Mouse (Mus musculus) megakaryocyte, embryonic 14.5 days (primary cell): ENCODE results near the gene Fam129c. TPM values are rescaled to one million over a fixed set of nuclear protein-coding genes. Genes with fewer than 3 reads are reported as not detected.

ENCODE experiments used
- H3K27me3 ChIP-seq: replicated peaks from 2 replicates; pipeline ENCODE3; 2012; ENCODE audit warnings: inconsistent platforms
- H3K36me3 ChIP-seq: replicated peaks from 2 replicates; pipeline ENCODE3; 2012; ENCODE audit warnings: low read length, inconsistent platforms, mixed read lengths
- H3K4me1 ChIP-seq: 2 replicates; pipeline ENCODE4 v1.6.1; 2012; ENCODE audit warnings: inconsistent platforms
- H3K4me3 ChIP-seq: replicated peaks from 2 replicates; pipeline ENCODE3; 2012; ENCODE audit warnings: moderate library complexity, mild to moderate bottlenecking, inconsistent platforms
- H3K9me3 ChIP-seq: 2 replicates; pipeline ENCODE4 v1.6.1; 2012; ENCODE audit warnings: inconsistent platforms
- FLI1 ChIP-seq: IDR thresholded peaks from 2 replicates; pipeline ENCODE4 v1.6.1; 2012; ENCODE audit warnings: low read length, inconsistent platforms, mixed read lengths
- GATA1 ChIP-seq: IDR thresholded peaks from 3 replicates; pipeline ENCODE4 v1.6.1; 2012; ENCODE audit warnings: mixed read lengths, low read length, inconsistent platforms, borderline replicate concordance
- polyA plus RNA-seq: library from polyadenylated mRNA; stranded (reverse); fragments of >175 nt; gene quantifications from 2 replicates; pipeline ENCODE4 v1.2.3, GENCODE M21; 2012; ENCODE audit warnings: low replicate concordance; ENCODE audit not compliant: insufficient read depth

The Fam129c gene
- polyA plus RNA-seq, 1 experiment = 2.5 TPM

GRCm38 (mm10) chr8:71592374-71593170 is 4.9 kb upstream of the Fam129c start:
- TF ChIP-seq GATA1 (no peak), FLI1 (no peak)
- Histone ChIP-seq H3K4me3 (peak overlapping the region; percentile 99), H3K9me3 (no peaks in the 10 kb centered on the region), H3K4me1 (peaks cover 69% of the 10 kb centered on the region), H3K27me3 (no peaks in the 10 kb centered on the region), H3K36me3 (peaks cover 48% of the 10 kb centered on the region)

- H3K4me1 ChIP-seq = peaks cover 65% of the 10 kb centered on the region
- no peak for TF ChIP-seq FLI1
- TF ChIP-seq GATA1 = no peak
- H3K27me3 ChIP-seq = no peaks in the 10 kb centered on the region
- H3K9me3 ChIP-seq = no peaks in the 10 kb centered on the region
- H3K36me3 ChIP-seq = peaks cover 50% of the 10 kb centered on the region
- H3K4me3 ChIP-seq = peak overlapping the region; percentile 99
Observed at GRCm38 (mm10) chr8:71593556-71594323, 3.7 kb upstream of the Fam129c start.

- TF ChIP-seq FLI1 (no peak), GATA1 (no peak)
- Histone ChIP-seq H3K27me3 (no peaks in the 10 kb centered on the region), H3K36me3 (peaks cover 55% of the 10 kb centered on the region), H3K4me1 (peaks cover 65% of the 10 kb centered on the region), H3K9me3 (no peaks in the 10 kb centered on the region), H3K4me3 (no peak overlapping the region)
Observed at GRCm38 (mm10) chr8:71594324-71594722, 3.1 kb upstream of the Fam129c start.

- Histone ChIP-seq H3K36me3 (peaks cover 71% of the 10 kb centered on the region), H3K4me3 (peak overlapping the region; percentile 69), H3K9me3 (no peaks in the 10 kb centered on the region), H3K27me3 (no peaks in the 10 kb centered on the region), H3K4me1 (peaks cover 54% of the 10 kb centered on the region)
- TF ChIP-seq GATA1 (no peak), FLI1 (no peak)
Observed at GRCm38 (mm10) chr8:71595862-71596261, 1.6 kb upstream of the Fam129c start.

- Histone ChIP-seq H3K4me3 (no peak overlapping the region), H3K4me1 (peaks cover 49% of the 10 kb centered on the region), H3K27me3 (no peaks in the 10 kb centered on the region), H3K9me3 (no peaks in the 10 kb centered on the region), H3K36me3 (peaks cover 72% of the 10 kb centered on the region)
- TF ChIP-seq GATA1 = no peak
Observed at GRCm38 (mm10) chr8:71596384-71596783, 1.1 kb upstream of the Fam129c start.

GRCm38 (mm10) chr8:71596798-71597197 is 650 bp upstream of the Fam129c start:
- Histone ChIP-seq H3K4me1 (peaks cover 46% of the 10 kb centered on the region), H3K27me3 (no peaks in the 10 kb centered on the region), H3K9me3 (no peaks in the 10 kb centered on the region), H3K36me3 (peaks cover 73% of the 10 kb centered on the region), H3K4me3 (no peak overlapping the region)
- no peak for TF ChIP-seq GATA1
- TF ChIP-seq FLI1 = no peak

GRCm38 (mm10) chr8:71598375-71598774 is 927 bp downstream of the Fam129c start:
- peaks cover 8% of the 10 kb centered on the region for H3K27me3 ChIP-seq
- H3K36me3 ChIP-seq = peaks cover 88% of the 10 kb centered on the region
- H3K4me1 ChIP-seq = peaks cover 43% of the 10 kb centered on the region
- no peak for TF ChIP-seq FLI1
- no peak for TF ChIP-seq GATA1
- no peak overlapping the region for H3K4me3 ChIP-seq
- no peaks in the 10 kb centered on the region for H3K9me3 ChIP-seq

GRCm38 (mm10) chr8:71598841-71599240 is 1.4 kb downstream of the Fam129c start:
- Histone ChIP-seq H3K27me3 (peaks cover 8% of the 10 kb centered on the region), H3K4me3 (no peak overlapping the region), H3K4me1 (peaks cover 39% of the 10 kb centered on the region), H3K9me3 (no peaks in the 10 kb centered on the region), H3K36me3 (peaks cover 88% of the 10 kb centered on the region)
- TF ChIP-seq FLI1 (no peak), GATA1 (no peak)

GRCm38 (mm10) chr8:71601939-71602665 is 4.7 kb downstream of the Fam129c start:
- H3K4me1 ChIP-seq = peaks cover 8% of the 10 kb centered on the region; the same call in 1 of the 2 replicates
- H3K27me3 ChIP-seq = peaks cover 8% of the 10 kb centered on the region
- TF ChIP-seq GATA1 = no peak
- no peak for TF ChIP-seq FLI1
- no peaks in the 10 kb centered on the region for H3K9me3 ChIP-seq
- peaks cover 89% of the 10 kb centered on the region for H3K36me3 ChIP-seq
- H3K4me3 ChIP-seq = peak overlapping the region; percentile 23
